Mouse (Mus musculus): ENCODE data around the gene Hist1h2bj.
A peak's percentile ranks its signal among the peaks of the same experiment; 100 is the strongest.

Gene Hist1h2bj

GRCm38 (mm10) chr13:22015479-22016450, 27.2 kb upstream of the Hist1h2bj start:
- peak; percentile 41 for DNase-seq

- no peak for DNase-seq
These were observed 22.8 kb upstream of the Hist1h2bj start for GRCm38 (mm10) chr13:22019934-22020835.

DNA sequence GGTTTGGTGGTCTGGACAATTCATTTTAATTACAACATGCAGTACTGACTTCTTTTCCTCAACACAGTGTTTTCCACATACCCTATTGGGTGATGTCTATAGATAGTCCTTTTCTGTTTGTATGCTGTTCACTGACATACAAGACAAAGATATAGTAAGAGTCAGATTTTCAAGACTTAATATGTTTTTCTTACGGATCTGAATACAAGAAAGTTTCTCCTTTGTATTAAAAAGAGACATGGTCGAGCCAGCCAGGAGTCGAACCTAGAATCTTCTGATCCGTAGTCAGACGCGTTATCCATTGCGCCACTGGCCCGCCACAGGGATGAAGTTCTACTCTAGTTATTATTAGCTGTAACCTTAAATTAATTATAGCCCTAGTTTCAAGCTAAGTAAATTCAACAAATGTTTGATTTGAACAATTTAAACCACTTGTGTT, 22.1 kb upstream of the Hist1h2bj start:
- no peak for DNase-seq

DNA sequence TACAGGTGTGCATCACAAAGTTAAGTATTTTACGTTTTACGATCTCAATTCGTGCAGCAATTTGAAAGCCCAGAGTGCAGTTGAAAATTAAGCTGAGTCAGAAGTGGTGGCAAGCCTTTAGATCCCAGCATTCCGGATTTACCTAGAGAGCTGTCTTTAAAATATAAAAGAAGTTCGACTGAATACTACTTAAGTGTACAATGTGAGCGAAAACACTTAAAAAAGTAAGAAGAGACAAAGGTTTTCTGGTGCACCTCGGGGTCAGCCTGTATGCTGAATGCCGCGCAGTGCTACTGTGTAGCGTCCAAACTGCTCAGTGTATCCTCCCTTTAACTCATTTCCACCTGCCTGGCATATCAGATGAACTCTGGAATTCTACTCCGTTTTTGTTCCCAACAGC, 21.4 kb upstream of the Hist1h2bj start:
- no peak for DNase-seq

DNA sequence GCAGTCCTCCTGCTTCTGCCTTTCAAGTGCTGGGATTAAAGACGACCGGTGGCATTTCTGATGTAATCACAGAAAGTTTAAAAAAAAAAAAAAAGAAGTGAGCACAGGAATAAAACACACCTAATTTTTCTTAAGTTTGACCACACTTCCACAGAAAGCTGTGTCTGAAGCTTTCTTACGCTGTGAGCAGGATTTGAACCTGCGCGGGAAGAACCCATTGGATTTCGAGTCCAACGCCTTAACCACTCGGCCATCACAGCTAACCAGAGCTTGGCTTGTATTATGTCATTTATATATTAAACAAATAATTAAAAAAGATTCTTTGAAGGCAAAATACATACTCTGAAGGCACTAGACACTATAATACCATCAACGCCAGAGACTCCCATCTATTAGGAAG, 20.8 kb upstream of the Hist1h2bj start:
- peak; percentile 67 for DNase-seq

- peak; percentile 62 for DNase-seq
These were observed 16.7 kb upstream of the Hist1h2bj start for GRCm38 (mm10) chr13:22026058-22027031.

- DNase-seq, result peak; percentile 93
These were observed 14.1 kb upstream of the Hist1h2bj start for GRCm38 (mm10) chr13:22028673-22029460.

DNA sequence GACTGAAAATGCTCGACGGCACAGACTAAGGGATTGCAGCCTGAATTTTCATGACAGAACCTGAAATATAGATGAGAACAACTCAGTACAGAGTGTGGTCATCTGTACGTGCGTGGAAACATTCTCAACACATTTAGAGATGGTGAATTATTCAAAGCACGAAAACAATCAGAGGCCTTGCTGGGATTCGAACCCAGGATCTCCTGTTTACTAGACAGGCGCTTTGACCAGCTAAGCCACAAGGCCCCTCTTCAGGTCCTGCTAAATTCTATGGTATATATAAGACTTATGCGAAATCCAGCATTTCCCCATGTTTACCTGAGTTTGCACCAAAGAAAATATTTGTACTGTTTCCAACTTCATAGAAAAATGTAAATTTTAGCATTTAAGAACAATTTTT, 13.1 kb upstream of the Hist1h2bj start:
- DNase-seq, result no peak

DNA sequence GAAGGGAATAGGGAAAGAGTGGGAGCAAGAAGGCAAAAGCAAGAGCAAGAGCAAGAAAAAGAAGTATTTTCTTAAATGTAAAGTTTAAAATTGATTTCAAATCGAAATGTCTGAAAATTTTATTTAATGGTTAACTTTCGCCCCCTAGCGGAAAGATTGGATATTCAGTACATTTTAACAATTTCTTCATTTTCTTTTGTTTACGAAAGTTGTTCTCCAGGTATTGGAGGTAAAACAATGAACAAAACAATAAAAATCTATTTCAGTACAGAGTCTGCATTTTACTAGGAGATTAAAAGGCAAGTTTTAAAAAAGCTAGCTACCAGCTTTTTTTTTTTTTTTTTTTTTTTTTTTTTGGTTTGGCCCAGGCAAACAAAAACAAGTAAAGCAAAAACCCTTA, 12.5 kb upstream of the Hist1h2bj start:
- no peak for DNase-seq

DNA sequence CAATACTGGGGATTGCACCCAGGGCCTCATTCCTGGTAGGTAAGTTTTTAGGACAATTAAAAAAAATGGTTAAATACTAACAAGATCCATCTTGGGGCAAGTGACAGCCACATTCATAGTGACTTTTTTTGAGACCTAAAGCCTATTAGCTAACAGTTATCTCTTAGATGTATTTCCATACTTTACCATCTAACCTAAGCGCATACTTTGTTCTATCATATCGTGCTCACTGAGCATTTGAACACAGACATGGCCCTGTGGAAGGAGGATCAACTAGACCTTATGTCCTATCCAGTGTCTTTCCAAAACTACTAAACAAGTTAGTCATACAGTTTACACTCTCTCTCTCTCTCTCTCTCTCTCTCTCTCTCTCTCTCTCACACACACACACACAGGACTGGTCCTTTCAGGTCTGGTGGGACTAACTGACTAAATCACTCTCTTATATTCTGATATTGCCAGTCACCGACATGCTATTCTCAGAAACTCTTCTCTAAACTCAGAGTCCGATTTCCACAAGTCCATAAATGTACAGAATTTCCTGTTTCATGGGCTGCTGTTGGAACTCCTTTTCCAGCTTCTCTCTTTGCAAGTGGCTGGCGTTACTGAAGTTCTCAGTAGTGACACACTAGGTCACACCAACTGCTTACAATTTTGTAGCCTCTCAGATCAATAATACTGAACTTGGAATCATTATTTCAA, 9.1 kb upstream of the Hist1h2bj start:
- DNase-seq, result no peak

GRCm38 (mm10) chr13:22034443-22035266, 8.4 kb upstream of the Hist1h2bj start:
- no peak for DNase-seq

- DNase-seq, result peak; percentile 86
These were observed 7.5 kb upstream of the Hist1h2bj start, which contains the start of the genes Hist1h2ah and Hist1h2bk for GRCm38 (mm10) chr13:22035267-22036148. Gene Hist1h2ah (minus strand): TSS chr13:22035568. Gene Hist1h2bk (plus strand): TSS chr13:22035870.

DNA sequence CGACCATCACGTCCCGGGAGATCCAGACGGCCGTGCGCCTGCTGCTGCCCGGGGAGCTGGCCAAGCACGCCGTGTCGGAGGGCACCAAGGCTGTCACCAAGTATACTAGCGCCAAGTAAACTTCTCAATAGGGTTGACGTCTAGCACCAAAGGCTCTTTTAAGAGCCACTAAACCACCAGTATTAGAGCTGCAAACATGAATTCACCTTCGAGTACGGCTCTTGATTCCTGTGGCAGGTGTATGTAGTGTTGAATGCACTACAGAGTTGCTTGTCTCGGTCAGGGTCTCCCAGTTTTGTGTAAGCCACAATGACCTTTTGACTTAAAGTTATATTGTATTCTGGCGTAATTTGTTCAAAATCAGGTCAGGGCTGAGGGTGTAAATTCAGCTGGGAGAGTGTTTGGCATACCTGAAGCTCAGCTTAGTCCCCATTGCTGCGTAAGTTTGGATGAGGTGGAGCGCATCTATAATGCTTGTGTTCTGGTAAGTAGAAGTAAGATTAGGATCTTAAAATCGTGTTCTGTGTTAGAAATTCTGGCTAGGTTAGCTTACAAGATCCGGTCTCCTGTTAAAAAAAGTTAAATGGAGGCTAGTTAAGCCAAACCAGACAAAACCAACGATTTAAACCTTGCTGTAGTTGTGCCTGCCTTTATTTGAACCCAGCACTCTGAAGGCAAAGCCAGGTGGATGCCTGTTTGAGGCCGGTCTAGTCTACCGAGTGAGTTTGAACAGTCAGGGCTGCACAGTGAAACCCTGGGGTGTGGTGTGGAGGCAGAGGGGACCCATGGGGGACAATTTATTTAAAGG, 6.7 kb upstream of the Hist1h2bj start:
- no peak for DNase-seq

DNA sequence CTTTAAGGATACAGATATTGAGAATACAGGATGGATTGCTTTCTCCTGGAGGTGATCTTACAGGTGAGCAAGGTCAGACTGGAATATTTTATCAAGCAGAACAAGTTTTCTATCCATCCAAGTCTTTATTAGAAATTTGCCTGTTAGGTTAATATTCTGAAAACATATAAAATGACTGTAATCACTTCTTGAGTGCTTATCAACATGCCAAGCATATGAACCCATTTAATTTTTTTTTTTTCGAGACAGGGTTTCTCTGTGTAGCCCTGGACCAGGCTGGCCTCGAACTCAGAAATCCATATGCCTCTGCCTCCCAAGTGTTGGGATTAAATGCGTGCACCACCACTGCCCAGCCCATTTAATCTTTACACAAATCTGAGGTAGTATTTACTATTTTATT, 6.0 kb upstream of the Hist1h2bj start:
- DNase-seq, result no peak

- no peak for DNase-seq
These were observed 5.6 kb upstream of the Hist1h2bj start for GRCm38 (mm10) chr13:22037415-22037814.

DNA sequence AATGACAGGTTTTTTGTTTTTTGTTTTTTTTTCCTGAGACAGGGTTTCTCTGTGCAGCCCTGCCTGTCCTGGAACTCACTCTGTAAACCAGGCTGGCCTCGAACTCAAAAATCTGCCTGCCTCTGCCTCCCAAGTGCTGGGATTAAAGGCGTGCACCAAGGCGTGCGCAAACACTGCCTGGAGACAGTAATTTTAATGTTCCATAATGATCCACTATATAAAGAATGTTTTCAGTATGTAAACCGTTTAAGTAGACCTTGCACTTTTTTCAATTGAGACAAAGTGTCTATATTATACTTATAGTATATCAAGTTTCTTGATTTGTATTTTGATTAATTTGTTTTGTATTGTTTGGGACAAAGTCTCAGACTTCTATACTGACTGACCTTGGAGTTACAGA, 3.6 kb upstream of the Hist1h2bj start:
- DNase-seq, result no peak

DNA sequence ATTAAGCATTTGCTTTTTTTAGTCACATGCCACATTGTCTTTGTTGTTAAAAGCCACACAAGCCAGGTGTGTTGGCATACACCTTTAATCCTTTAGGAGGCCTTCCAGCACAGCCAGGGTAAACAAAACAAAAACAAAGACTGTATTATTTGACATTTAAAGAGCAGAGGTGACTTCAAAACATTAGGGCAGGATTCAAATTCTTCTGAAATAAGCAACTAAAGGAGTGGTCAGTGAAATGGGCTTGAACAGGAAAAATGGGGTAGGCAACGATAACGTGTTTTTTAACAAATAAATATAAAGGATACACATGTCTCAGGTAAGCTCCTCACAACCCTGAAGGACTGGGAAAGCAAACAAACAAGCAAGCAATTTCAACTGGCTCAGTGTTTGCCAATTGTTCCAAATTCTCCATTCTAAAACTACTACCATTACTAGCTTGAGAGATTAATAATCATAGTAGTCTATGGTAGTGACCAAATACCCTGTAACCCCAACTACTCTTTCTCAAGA, 3.0 kb upstream of the Hist1h2bj start:
- no peak for DNase-seq

Data from cerebellum, adult 9-11 months (tissue).